Mouse (Mus musculus): ENCODE measurements around the gene Iars. TPM values are rescaled to one million over a fixed set of nuclear protein-coding genes. Genes with fewer than 3 reads are reported as not detected.

The Iars gene
- total RNA-seq (2023) = 10 to 100 TPM; 54.6 to 59.1 TPM

DNA sequence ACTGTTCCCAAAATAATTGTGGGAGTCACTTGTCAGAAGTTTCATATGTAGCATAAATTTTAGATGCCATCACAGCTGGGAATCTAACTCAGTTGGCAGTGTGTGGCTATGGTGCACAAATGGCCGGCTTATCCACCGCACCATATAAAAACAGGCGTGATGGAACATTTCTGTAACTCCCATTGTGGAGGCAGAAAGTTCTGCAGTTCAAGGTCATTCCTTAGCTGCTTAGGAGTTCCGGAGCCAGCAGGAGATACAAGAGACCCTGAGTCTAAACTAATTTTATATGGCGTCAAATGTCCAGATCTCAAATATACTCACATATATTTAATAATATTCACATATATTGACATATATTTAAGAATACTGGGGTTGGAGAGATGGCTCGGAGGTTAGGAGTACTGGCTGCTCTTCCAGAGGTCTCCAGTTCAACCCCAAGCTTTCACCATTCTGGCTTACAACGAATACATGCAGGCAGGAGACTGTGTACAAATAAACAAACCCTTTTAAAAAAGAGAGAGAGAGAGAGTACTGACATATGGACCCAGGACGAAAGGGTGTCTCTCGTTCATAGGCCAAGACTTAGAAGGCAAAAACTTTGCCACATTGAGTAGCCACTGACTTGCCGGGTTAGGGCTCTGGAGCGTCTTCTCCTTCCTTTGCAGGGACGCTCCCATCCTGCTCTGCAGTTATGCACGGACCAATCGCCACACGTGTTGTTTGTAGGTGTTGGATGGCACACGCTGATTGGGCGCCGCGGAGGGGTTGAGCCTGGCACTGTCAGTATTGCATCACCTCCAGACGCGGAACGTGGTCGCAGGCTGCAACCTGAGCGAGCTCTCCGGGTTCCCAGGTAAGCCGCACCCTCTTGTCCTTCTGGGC, at the start of gene Iars:
Gene Iars (plus strand): TSS at position 750 of the 882 bp plus-strand sequence.

GRCm38 (mm10) chr13:49652481-49653179, 29.3 kb upstream of the Iars start, which contains the start of the genes Cenpp and Nol8:
Gene Cenpp, minus strand, starts transcription at chr13:49652785.
Gene Nol8, plus strand, starts transcription at chr13:49653078.

Other genes starting within 250 kb of the Iars start
- under 1 TPM; 0.94 TPM for gene Tes3-ps, start 188.8 kb upstream of the Iars start, total RNA-seq (2023)
- not detected for gene Ecm2, start 177.3 kb upstream of the Iars start, total RNA-seq (2023)
- gene Aspn, start 137.7 kb upstream of the Iars start, total RNA-seq (2023) = not detected
- under 1 TPM in 1 of 2 experiments, not detected in 1; 0.47 TPM for gene Omd, start 99.6 kb upstream of the Iars start, total RNA-seq (2023)
- gene Ogn, start 74.1 kb upstream of the Iars start, total RNA-seq (2023) = under 1 TPM; 0.21 to 0.60 TPM
- gene Cenpp, start 29.3 kb upstream of the Iars start, total RNA-seq (2023) = under 1 TPM in 1 of 2 experiments, not detected in 1; 0.67 TPM
- 10 to 100 TPM; 19.2 to 22.4 TPM for gene Nol8, start 29.0 kb upstream of the Iars start, total RNA-seq (2023)
- not detected for gene Gm30302, start 116.9 kb downstream of the Iars start, total RNA-seq (2023)